Mouse (Mus musculus) heart, adult 8-10 months (tissue): Measurements from ENCODE around the gene Nck2. TPM values are rescaled to one million over a fixed set of nuclear protein-coding genes. Genes with fewer than 3 reads are reported as not detected.
"Not testable (repeated sequence)": the region's sequence is repeated elsewhere in the genome, so short reads cannot be mapped to it uniquely, and the experiment has no call there.

Experiments
- DNase-seq: peaks from one replicate; pipeline ENCODE4 v3.0.0; 2022; ENCODE audit warnings: low spot score
- total RNA-seq, 4 experiments: library from RNA; stranded (reverse); gene quantifications; 2 replicates each; pipeline ENCODE4 v1.2.4; 2022

The Nck2 gene
- total RNA-seq, 4 experiments from 2014 or later, result 10.9 to 15.9 (median 13.0) TPM

DNA sequence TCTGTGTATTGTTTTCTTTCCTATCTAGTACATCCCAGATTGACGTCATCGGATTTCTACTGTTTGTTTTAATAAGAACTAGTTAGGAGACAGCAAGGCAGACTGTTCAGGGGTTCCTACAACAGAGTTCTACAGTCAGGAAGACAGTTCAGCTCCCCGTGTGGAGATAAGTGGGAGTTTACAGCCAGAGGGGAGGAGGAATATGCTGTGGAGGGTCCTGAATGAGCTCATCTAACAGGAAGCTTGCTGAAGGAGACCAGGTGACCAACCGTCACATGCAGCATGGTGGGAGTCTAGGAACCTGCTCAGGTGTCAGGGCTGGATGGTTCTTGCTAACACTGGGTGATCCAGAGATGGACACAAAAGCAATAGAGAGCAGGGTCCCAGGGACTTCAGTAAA is 87.9 kb downstream of the Nck2 start:
- DNase-seq, result no peak

DNA sequence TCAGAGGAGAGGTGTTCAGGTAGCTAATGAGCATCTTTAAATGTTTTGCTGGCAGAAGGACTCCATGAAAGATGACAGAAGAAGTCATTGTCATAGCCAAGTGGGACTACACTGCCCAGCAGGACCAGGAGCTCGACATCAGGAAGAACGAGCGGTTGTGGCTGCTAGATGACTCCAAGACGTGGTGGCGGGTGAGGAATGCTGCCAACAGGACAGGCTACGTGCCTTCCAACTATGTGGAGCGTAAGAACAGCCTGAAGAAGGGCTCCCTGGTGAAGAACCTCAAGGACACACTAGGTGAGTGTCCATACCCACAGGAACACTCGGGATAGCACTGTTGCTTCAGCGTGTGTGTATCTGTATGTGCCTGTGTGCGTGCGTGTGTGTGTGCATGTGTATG is 89.1 kb downstream of the Nck2 start:
- not testable (repeated sequence) for DNase-seq

- no peak for DNase-seq
Measured at GRCm38 (mm10) chr1:43534060-43534760, 89.8 kb downstream of the Nck2 start.

- DNase-seq, result no peak
Measured at GRCm38 (mm10) chr1:43535519-43536000, 91.2 kb downstream of the Nck2 start.

DNA sequence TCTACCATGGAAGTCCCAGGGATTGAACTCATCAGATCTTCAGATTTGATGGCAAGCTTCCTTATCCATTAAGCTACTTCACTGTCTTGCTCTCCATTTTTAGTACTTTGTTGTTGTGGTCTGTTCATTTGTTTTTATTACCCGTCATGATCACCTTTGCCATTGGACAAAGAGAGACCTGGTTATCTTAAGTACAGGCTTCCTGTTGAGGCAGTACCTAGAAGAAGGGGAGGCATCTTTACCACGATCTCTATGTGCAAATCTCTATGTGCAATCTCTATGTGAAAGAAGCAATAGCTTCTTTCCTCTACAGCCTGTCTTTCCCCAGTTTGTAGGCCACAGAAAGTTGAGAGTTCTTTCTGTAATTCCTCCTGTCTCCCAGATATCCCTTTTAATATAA is 91.9 kb downstream of the Nck2 start:
- DNase-seq, result no peak

DNA sequence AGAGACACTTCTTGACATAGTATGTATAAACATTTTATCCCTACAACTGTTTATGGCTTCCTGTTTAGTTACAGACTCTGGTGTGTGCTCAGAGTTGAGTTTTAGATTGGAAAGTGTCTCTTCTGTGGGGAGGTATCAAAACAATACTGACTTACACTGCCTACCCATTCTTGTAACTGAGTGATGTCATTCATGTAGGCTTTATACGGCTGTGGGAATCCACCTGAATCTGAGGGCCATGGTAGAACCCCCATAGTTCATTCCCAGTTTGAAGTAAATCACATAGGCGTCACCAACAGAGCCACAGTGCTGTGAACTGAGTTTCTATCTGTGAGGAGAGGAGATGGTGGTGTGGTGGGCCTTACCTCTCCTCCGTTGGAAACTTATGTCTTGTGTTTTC is 92.6 kb downstream of the Nck2 start:
- DNase-seq, result no peak

- DNase-seq, result no peak
Measured at GRCm38 (mm10) chr1:43537496-43537895, 93.1 kb downstream of the Nck2 start.

GRCm38 (mm10) chr1:43538716-43539115 is 94.3 kb downstream of the Nck2 start:
- no peak for DNase-seq

GRCm38 (mm10) chr1:43539689-43540380 is 95.5 kb downstream of the Nck2 start:
- no peak for DNase-seq

DNA sequence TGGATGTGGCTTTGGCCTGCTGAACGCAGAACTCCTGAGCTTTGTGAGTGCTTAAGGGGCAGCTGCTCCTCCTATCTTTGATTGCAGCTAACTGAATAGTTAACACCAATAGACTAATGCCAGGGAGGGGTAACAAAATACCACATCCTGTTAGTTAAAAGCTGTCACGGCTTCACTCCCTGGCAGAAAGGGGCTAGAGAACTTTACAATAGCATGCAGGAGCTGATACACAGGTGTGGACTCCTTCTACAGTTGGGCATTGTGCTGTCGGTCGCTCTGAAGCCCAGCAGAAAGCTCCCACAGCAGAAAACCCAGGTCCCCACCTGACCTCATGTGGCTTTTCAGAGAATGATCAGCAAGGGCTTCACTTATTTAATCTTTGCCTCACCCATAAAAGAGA is 98.0 kb downstream of the Nck2 start:
- DNase-seq, result no peak

- DNase-seq, result no peak
Measured at GRCm38 (mm10) chr1:43547644-43548043, 103.3 kb downstream of the Nck2 start.

GRCm38 (mm10) chr1:43548749-43549148 is 104.4 kb downstream of the Nck2 start:
- DNase-seq, result no peak

GRCm38 (mm10) chr1:43550525-43550924 is 106.1 kb downstream of the Nck2 start:
- no peak for DNase-seq

- not testable (repeated sequence) for DNase-seq
Measured at GRCm38 (mm10) chr1:43553989-43554679, 109.8 kb downstream of the Nck2 start.

GRCm38 (mm10) chr1:43555222-43555974 is 111.0 kb downstream of the Nck2 start:
- DNase-seq, result no peak

DNA sequence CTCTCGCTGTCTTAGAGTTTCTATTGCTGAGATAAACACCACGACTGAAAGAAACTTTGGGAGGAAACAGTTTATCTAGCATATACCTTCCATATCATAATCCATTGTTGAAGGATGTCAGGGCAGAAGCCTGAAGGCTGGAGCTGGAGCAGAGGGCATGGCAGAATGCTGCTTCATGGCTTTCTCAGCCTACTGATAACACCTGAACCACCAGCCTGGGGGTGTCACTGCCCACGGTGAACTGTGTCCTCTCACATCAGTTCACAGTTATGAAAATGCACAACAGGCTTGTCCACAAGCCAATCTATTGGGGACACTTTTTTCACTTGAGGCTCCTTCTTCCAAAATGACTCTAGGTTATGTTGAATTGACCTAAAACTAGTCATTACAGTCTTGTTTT is 114.0 kb downstream of the Nck2 start:
- DNase-seq, result no peak

DNA sequence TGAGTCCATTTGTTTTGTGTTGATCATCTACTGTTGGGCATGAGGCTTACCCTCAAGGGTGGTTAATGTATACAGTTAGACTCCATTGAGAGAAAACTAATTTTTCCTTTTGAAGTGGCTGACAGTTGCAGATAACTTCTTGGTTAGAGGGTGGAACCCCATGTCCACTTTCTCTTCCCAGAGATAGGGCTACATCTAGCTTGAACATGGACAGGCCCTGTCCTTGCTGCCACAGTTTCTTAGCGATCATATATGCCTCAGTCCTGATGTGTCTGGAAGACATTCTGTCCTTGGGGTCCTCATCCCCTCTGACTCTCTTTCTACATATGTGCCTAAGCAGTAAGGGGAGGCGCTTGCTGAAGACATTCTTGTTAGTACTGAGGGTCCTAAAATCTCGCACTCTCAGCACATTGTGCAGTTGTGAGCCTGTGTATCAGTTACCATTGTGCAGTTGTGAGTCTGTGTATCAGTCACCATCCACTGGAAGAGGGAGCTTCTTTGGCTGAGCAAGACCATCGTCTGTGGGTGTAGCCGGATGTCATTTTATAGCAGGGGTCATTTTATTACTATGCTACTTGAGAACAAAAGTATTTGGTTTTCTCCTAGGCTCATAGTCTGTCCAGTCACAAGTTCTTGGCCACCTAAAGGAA is 114.8 kb downstream of the Nck2 start:
- no peak for DNase-seq

DNA sequence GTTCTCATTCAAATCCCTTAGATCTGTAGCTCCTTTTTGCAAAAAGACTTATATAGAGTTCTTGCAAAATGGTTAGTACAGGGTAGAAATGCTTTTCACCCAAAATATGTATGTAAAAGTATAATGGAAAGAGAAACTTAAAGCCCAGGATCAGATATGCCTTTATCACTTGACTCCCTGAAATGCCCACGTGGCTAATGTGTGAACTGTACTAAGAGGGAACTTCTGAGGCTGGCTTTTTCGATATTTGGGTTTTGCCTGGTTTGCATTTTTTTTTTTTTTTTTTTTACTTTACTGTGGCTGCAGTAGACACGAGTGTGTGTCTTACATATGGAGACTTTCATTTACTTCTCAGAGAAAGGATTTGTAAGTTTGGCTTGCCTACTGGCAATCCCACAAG is 116.7 kb downstream of the Nck2 start:
- no peak for DNase-seq

- no peak for DNase-seq
Measured at GRCm38 (mm10) chr1:43562002-43562666, 117.8 kb downstream of the Nck2 start.

GRCm38 (mm10) chr1:43565260-43565659 is 120.9 kb downstream of the Nck2 start:
- no peak for DNase-seq
